Mouse (Mus musculus): ENCODE measurements around the gene Arcn1. TPM values are rescaled to one million over a fixed set of nuclear protein-coding genes. Genes with fewer than 3 reads are reported as not detected.
A peak's percentile ranks its signal among the peaks of the same experiment; 100 is the strongest.
"Not testable (repeated sequence)": the region's sequence is repeated elsewhere in the genome, so short reads cannot be mapped to it uniquely, and the experiment has no call there.

Arcn1 gene
- polyA plus RNA-seq, 1 experiment from 2014 or later: 198 TPM

DNA sequence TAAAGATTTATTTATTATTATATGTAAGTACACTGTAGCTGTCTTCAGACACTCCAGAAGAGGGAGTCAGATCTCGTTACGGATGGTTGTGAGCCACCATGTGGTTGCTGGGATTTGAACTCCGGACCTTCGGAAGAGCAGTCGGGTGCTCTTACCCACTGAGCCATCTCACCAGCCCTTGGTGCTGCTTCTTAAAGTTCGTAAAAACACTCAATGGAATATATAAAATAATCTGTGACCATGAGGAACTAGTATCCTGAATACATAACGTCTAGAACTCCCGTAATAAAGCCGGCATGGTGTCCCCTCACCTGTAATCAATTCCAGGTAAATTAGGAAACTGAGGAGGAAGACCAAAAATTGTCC lies 367 bp upstream of the Arcn1 start:
- H3K9ac ChIP-seq (ENCODE audit: low read depth, low read length); H3K4me1 ChIP-seq (replicated peaks; ENCODE audit: control insufficient read depth, insufficient read depth, low read length); H3K27me3 ChIP-seq (ENCODE audit: control insufficient read depth, insufficient read depth, low read length); H3K4me2 ChIP-seq (replicated peaks; ENCODE audit: low read depth, low read length); H3K27ac ChIP-seq (ENCODE audit: low read depth, low read length); H3K9me3 ChIP-seq (ENCODE audit: control insufficient read depth, low read length); H3K36me3 ChIP-seq (ENCODE audit: control insufficient read depth, insufficient read depth, low read length); ATAC-seq (ENCODE audit: low FRiP score): not testable (repeated sequence)
- DNase-seq (ENCODE audit: low spot score): peak; percentile 11
- WGBS: 51% methylated on average over 7 of the region's 9 CpGs
- 0 out of 2 replicates have a peak overlapping the region, but pooled peaks have one; percentile 6 for H3K4me3 ChIP-seq (ENCODE audit: low read depth, low read length)

DNA sequence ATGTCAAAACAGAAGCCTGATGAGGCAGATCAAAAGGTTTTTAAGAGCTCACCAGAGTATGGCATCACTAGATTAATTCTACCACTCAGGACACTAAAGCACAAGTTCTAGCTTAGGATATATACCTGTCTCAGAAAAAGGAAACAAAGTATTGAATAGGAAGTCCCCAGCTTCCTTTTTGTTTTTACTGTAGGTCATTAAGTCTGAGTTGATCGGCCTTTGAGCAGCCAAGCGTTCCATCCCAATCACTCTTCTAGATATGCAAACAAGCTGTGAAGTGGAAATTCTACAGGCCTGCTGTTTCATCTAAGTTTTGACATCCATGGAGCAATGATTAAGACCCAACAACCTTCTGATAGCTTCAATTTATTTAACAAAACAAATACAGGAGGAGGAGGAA lies 6.8 kb downstream of the Arcn1 start:
- DNase-seq (ENCODE audit: low spot score) (no peak), ATAC-seq (ENCODE audit: low FRiP score) (no peak)
- no peak overlapping the region for H3K9ac ChIP-seq (ENCODE audit: low read depth, low read length)
- H3K36me3 ChIP-seq (ENCODE audit: control insufficient read depth, insufficient read depth, low read length): peaks cover 3% of the 10 kb centered on the region; the same call in 1 of the 2 replicates
- no peaks in the 10 kb centered on the region for H3K27me3 ChIP-seq (ENCODE audit: control insufficient read depth, insufficient read depth, low read length)
- H3K4me1 ChIP-seq (replicated peaks; ENCODE audit: control insufficient read depth, insufficient read depth, low read length): no peaks in the 10 kb centered on the region
- whole genome bisulfite sequencing: 91% methylated on average over 2 of the region's 2 CpGs
- H3K4me2 ChIP-seq (replicated peaks; ENCODE audit: low read depth, low read length): no peak overlapping the region
- H3K4me3 ChIP-seq (ENCODE audit: low read depth, low read length): no peak overlapping the region
- no peaks in the 10 kb centered on the region for H3K9me3 ChIP-seq (ENCODE audit: control insufficient read depth, low read length)
- no peak overlapping the region for H3K27ac ChIP-seq (ENCODE audit: low read depth, low read length)

DNA sequence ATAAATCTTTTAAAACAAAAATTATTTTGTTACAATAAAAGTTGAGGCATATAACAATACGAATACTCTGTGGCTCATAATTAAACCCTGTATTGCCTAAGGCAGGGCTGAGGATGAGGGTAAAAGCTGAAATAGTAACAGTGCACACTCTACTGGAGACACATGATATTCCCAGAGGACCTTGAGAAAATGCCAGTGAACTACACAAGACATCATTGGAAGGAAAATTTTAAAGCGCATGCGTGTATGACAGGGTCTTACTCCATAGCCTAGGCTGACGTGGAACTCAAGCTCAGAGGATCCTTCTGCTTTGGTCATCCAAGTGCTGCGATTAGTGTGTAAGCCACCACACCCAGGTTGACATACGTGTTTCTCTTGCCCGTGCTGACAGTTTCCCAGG lies 19.2 kb downstream of the Arcn1 start:
- no peak overlapping the region for H3K4me2 ChIP-seq (replicated peaks; ENCODE audit: low read depth, low read length)
- H3K4me3 ChIP-seq (ENCODE audit: low read depth, low read length): no peak overlapping the region
- WGBS: 90% methylated on average over 7 of the region's 7 CpGs
- peaks cover 11% of the 10 kb centered on the region; the same call in 1 of the 2 replicates for H3K36me3 ChIP-seq (ENCODE audit: control insufficient read depth, insufficient read depth, low read length)
- no peak overlapping the region for H3K9ac ChIP-seq (ENCODE audit: low read depth, low read length)
- no peaks in the 10 kb centered on the region for H3K4me1 ChIP-seq (replicated peaks; ENCODE audit: control insufficient read depth, insufficient read depth, low read length)
- H3K27ac ChIP-seq (ENCODE audit: low read depth, low read length): no peak overlapping the region
- no peak for ATAC-seq (ENCODE audit: low FRiP score)
- H3K27me3 ChIP-seq (ENCODE audit: control insufficient read depth, insufficient read depth, low read length): no peaks in the 10 kb centered on the region
- DNase-seq (ENCODE audit: low spot score): no peak
- no peaks in the 10 kb centered on the region for H3K9me3 ChIP-seq (ENCODE audit: control insufficient read depth, low read length)

GRCm38 (mm10) chr9:44747341-44747740 lies 20.3 kb downstream of the Arcn1 start:
- no peaks in the 10 kb centered on the region for H3K9me3 ChIP-seq (ENCODE audit: control insufficient read depth, low read length)
- 94% methylated on average over 3 of the region's 3 CpGs for WGBS
- H3K4me3 ChIP-seq (ENCODE audit: low read depth, low read length): no peak overlapping the region
- no peak overlapping the region for H3K27ac ChIP-seq (ENCODE audit: low read depth, low read length)
- H3K36me3 ChIP-seq (ENCODE audit: control insufficient read depth, insufficient read depth, low read length): peaks cover 11% of the 10 kb centered on the region; the same call in 1 of the 2 replicates
- H3K27me3 ChIP-seq (ENCODE audit: control insufficient read depth, insufficient read depth, low read length): no peaks in the 10 kb centered on the region
- no peaks in the 10 kb centered on the region for H3K4me1 ChIP-seq (replicated peaks; ENCODE audit: control insufficient read depth, insufficient read depth, low read length)
- no peak overlapping the region for H3K4me2 ChIP-seq (replicated peaks; ENCODE audit: low read depth, low read length)
- no peak overlapping the region for H3K9ac ChIP-seq (ENCODE audit: low read depth, low read length)
- DNase-seq (ENCODE audit: low spot score) (no peak), ATAC-seq (ENCODE audit: low FRiP score) (no peak)

DNA sequence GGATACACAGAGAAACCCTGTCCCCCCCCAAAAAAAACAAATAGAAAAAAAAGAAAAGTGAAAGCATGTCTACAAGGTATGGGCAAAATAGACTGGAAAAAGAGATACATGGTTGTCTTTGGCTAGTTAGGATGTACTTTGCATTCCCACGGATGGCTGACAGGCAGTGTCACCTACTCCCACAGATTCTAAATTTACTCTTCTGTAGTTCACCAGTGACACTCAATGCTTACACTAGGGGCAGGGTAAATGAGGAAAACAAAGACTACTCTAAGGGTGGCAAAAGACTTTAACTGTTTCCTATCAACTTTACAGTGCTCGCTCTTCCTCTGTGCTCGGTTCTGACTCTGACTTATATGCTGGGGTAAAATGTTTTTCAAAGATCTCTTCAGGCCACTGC lies 21.0 kb downstream of the Arcn1 start:
- H3K9me3 ChIP-seq (ENCODE audit: control insufficient read depth, low read length): no peaks in the 10 kb centered on the region
- no peak for ATAC-seq (ENCODE audit: low FRiP score)
- H3K4me2 ChIP-seq (replicated peaks; ENCODE audit: low read depth, low read length): no peak overlapping the region
- no peak for DNase-seq (ENCODE audit: low spot score)
- no peak overlapping the region for H3K27ac ChIP-seq (ENCODE audit: low read depth, low read length)
- WGBS: 94% methylated on average over 3 of the region's 3 CpGs
- H3K27me3 ChIP-seq (ENCODE audit: control insufficient read depth, insufficient read depth, low read length): no peaks in the 10 kb centered on the region
- H3K4me3 ChIP-seq (ENCODE audit: low read depth, low read length): no peak overlapping the region
- H3K36me3 ChIP-seq (ENCODE audit: control insufficient read depth, insufficient read depth, low read length): peaks cover 11% of the 10 kb centered on the region; the same call in 1 of the 2 replicates
- H3K9ac ChIP-seq (ENCODE audit: low read depth, low read length): no peak overlapping the region
- no peaks in the 10 kb centered on the region for H3K4me1 ChIP-seq (replicated peaks; ENCODE audit: control insufficient read depth, insufficient read depth, low read length)

- no peaks in the 10 kb centered on the region for H3K9me3 ChIP-seq (ENCODE audit: control insufficient read depth, low read length)
- peaks cover 7% of the 10 kb centered on the region; the same call in 1 of the 2 replicates for H3K36me3 ChIP-seq (ENCODE audit: control insufficient read depth, insufficient read depth, low read length)
- no peaks in the 10 kb centered on the region for H3K27me3 ChIP-seq (ENCODE audit: control insufficient read depth, insufficient read depth, low read length)
- DNase-seq (ENCODE audit: low spot score) (no peak), ATAC-seq (ENCODE audit: low FRiP score) (no peak)
- H3K9ac ChIP-seq (ENCODE audit: low read depth, low read length): no peak overlapping the region
- 84% methylated on average over 7 of the region's 7 CpGs for WGBS
- no peak overlapping the region for H3K4me3 ChIP-seq (ENCODE audit: low read depth, low read length)
- H3K27ac ChIP-seq (ENCODE audit: low read depth, low read length): no peak overlapping the region
- H3K4me2 ChIP-seq (replicated peaks; ENCODE audit: low read depth, low read length): no peak overlapping the region
- H3K4me1 ChIP-seq (replicated peaks; ENCODE audit: control insufficient read depth, insufficient read depth, low read length): no peaks in the 10 kb centered on the region
Measured at GRCm38 (mm10) chr9:44745371-44745770, 22.3 kb downstream of the Arcn1 start.

- H3K4me1 ChIP-seq (replicated peaks; ENCODE audit: control insufficient read depth, insufficient read depth, low read length): no peaks in the 10 kb centered on the region
- no peak overlapping the region for H3K4me2 ChIP-seq (replicated peaks; ENCODE audit: low read depth, low read length)
- 85% methylated on average over 1 of the region's 1 CpGs for WGBS
- no peak for DNase-seq (ENCODE audit: low spot score)
- H3K27ac ChIP-seq (ENCODE audit: low read depth, low read length): no peak overlapping the region
- ATAC-seq (ENCODE audit: low FRiP score): no peak
- H3K9ac ChIP-seq (ENCODE audit: low read depth, low read length): no peak overlapping the region
- no peaks in the 10 kb centered on the region for H3K9me3 ChIP-seq (ENCODE audit: control insufficient read depth, low read length)
- peaks cover 4% of the 10 kb centered on the region; the same call in 1 of the 2 replicates for H3K36me3 ChIP-seq (ENCODE audit: control insufficient read depth, insufficient read depth, low read length)
- H3K27me3 ChIP-seq (ENCODE audit: control insufficient read depth, insufficient read depth, low read length): no peaks in the 10 kb centered on the region
- no peak overlapping the region for H3K4me3 ChIP-seq (ENCODE audit: low read depth, low read length)
Measured at GRCm38 (mm10) chr9:44740663-44741192, 26.9 kb downstream of the Arcn1 start.

GRCm38 (mm10) chr9:44737240-44737949 lies 30.2 kb downstream of the Arcn1 start:
- WGBS: 49% methylated on average over 8 of the region's 8 CpGs
- ATAC-seq (ENCODE audit: low FRiP score): no peak
- Histone ChIP-seq H3K4me1 (replicated peaks; ENCODE audit: control insufficient read depth, insufficient read depth, low read length) (peaks cover 5% of the 10 kb centered on the region), H3K9me3 (ENCODE audit: control insufficient read depth, low read length) (no peaks in the 10 kb centered on the region), H3K4me3 (ENCODE audit: low read depth, low read length) (no peak overlapping the region), H3K36me3 (ENCODE audit: control insufficient read depth, insufficient read depth, low read length) (no peaks in the 10 kb centered on the region), H3K27me3 (ENCODE audit: control insufficient read depth, insufficient read depth, low read length) (peaks cover 8% of the 10 kb centered on the region; the same call in 1 of the 2 replicates), H3K4me2 (replicated peaks; ENCODE audit: low read depth, low read length) (no peak overlapping the region), H3K27ac (ENCODE audit: low read depth, low read length) (no peak overlapping the region), H3K9ac (ENCODE audit: low read depth, low read length) (no peak overlapping the region)
- no peak for DNase-seq (ENCODE audit: low spot score)

DNA sequence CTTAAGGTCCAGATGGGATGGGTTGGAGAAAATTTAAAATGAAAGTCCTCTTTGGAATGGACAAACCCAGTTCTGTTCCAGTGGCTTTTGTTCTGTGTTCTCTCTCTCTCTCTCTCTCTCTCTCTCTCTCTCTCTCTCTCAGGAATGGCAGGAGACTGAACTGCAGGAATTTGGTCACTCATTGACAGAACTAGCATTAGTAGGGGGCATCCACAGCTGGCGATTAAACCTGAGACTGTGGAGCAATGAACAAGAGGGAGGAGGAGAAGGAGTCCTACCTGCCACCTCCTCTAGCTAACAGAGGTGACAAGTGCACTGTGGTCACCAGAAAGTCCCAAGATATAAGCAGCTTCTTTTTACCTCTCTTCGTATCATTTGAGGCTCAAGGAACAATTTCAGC lies 31.3 kb downstream of the Arcn1 start:
- WGBS: 38% methylated on average over 2 of the region's 2 CpGs
- H3K4me1 ChIP-seq (replicated peaks; ENCODE audit: control insufficient read depth, insufficient read depth, low read length): peaks cover 5% of the 10 kb centered on the region
- no peak for ATAC-seq (ENCODE audit: low FRiP score)

More for the DNA sequence above, 31.3 kb downstream of the Arcn1 start:
- H3K27me3 ChIP-seq (ENCODE audit: control insufficient read depth, insufficient read depth, low read length): peaks cover 8% of the 10 kb centered on the region; the same call in 1 of the 2 replicates
- DNase-seq (ENCODE audit: low spot score): no peak
- H3K4me2 ChIP-seq (replicated peaks; ENCODE audit: low read depth, low read length): no peak overlapping the region
- no peak overlapping the region for H3K4me3 ChIP-seq (ENCODE audit: low read depth, low read length)
- H3K9me3 ChIP-seq (ENCODE audit: control insufficient read depth, low read length): no peaks in the 10 kb centered on the region
- H3K27ac ChIP-seq (ENCODE audit: low read depth, low read length): no peak overlapping the region
- no peak overlapping the region for H3K9ac ChIP-seq (ENCODE audit: low read depth, low read length)
- no peaks in the 10 kb centered on the region for H3K36me3 ChIP-seq (ENCODE audit: control insufficient read depth, insufficient read depth, low read length)
